Mouse (Mus musculus) testis, adult 2 months (tissue): ENCODE measurements around the gene Exoc5.

ENCODE experiments used
- CTCF ChIP-seq: fragments of 200-500 bp; IDR thresholded peaks from 2 replicates; pipeline ENCODE4 v1.5.1; 2012; ENCODE audit warnings: low read depth, mild to moderate bottlenecking, inconsistent platforms, low read length, moderate library complexity; ENCODE audit not compliant: control insufficient read depth, insufficient read depth, insufficient replicate concordance
- POLR2A ChIP-seq: fragments of 200-500 bp; IDR thresholded peaks from 2 replicates; pipeline ENCODE4 v1.6.1; 2012; ENCODE audit warnings: low read depth, mild to moderate bottlenecking, inconsistent platforms, low read length, moderate library complexity; ENCODE audit not compliant: control insufficient read depth

DNA sequence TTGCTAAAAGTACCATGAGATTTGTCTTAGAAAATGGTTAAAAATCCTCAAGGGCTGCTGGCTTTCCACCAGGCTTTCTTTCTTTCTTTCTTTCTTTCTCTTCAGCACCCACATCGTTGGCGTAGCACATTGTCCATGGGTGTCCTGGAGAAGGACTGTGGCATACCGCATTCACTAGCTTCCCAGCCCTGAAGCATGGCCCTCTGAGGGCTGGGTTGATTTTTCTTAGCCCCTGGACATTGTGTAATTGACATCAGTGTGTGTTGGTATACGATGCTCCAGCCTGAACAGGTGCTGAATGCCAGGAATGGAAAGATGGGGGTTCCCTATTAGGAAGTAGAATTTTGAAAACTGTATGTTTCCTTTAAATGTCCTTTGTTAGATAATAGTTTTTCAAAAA lies 24.8 kb upstream of the Exoc5 start:
- TF ChIP-seq CTCF = no peak
- no peak for TF ChIP-seq POLR2A
